Mouse (Mus musculus): ENCODE results near the gene Plvap. TPM values are rescaled to one million over a fixed set of nuclear protein-coding genes. Genes with fewer than 3 reads are reported as not detected.

The Plvap gene
- total and polyA plus RNA-seq, 3 experiments: 22.1 to 42.9 (median 28.3) TPM

GRCm38 (mm10) chr8:71497881-71498501 is 13.6 kb downstream of the Plvap start:
- no peaks in the 10 kb centered on the region for H3K27me3 ChIP-seq (ENCODE audit: control insufficient read depth, insufficient read depth, low read length)
- no peaks in the 10 kb centered on the region for H3K79me2 ChIP-seq (replicated peaks; ENCODE audit: control insufficient read depth, insufficient read depth, low read length)
- H3K27ac ChIP-seq: peak overlapping the region; percentile 85
- no peak overlapping the region for H3K9ac ChIP-seq (ENCODE audit: low read depth, low read length)
- 0 out of 2 replicates have a peak, but pooled peaks have one; percentile 46 for TF ChIP-seq EP300 (IDR thresholded peaks at IDR 0.05; ENCODE audit: insufficient read depth, low read depth, low read length)
- no peak for TF ChIP-seq POLR2A (IDR thresholded peaks at IDR 0.05; ENCODE audit: insufficient read depth, low read depth, low read length)
- 0 out of 2 replicates have a peak, but pooled peaks have one; percentile 13 for TF ChIP-seq CTCF (IDR thresholded peaks at IDR 0.05)
- peak; percentile 66 to 72 for DNase-seq
- peaks cover 29% of the 10 kb centered on the region for H3K4me1 ChIP-seq (ENCODE audit: control insufficient read depth, insufficient read depth, low read length)
- H3K36me3 ChIP-seq (ENCODE audit: control insufficient read depth, insufficient read depth, low read length): peaks cover 2% of the 10 kb centered on the region; the same call in 1 of the 2 replicates
- intact Hi-C loops (cut with DNase I): loop anchor here (1.0 to 5.0 kb wide), 2 partner anchors 9 to 94 kb away; partner anchors contain the start of gene Pgls
- WGBS: 33% methylated on average over 15 of the region's 15 CpGs
- H3K4me3 ChIP-seq: no peak overlapping the region

GRCm38 (mm10) chr8:71497077-71497645 is 14.4 kb downstream of the Plvap start:
- intact Hi-C loops (cut with DNase I): loop anchor here (1.0 to 5.0 kb wide), 2 partner anchors 10 to 95 kb away; partner anchors contain the start of gene Pgls
- no peaks in the 10 kb centered on the region for H3K27me3 ChIP-seq (ENCODE audit: control insufficient read depth, insufficient read depth, low read length)
- WGBS: 89% methylated on average over 1 of the region's 1 CpGs
- TF ChIP-seq EP300 (IDR thresholded peaks at IDR 0.05; ENCODE audit: insufficient read depth, low read depth, low read length) (no peak), CTCF (IDR thresholded peaks at IDR 0.05) (no peak), POLR2A (IDR thresholded peaks at IDR 0.05; ENCODE audit: insufficient read depth, low read depth, low read length) (no peak)
- H3K79me2 ChIP-seq (replicated peaks; ENCODE audit: control insufficient read depth, insufficient read depth, low read length): no peaks in the 10 kb centered on the region
- peaks cover 2% of the 10 kb centered on the region; the same call in 1 of the 2 replicates for H3K36me3 ChIP-seq (ENCODE audit: control insufficient read depth, insufficient read depth, low read length)
- H3K4me1 ChIP-seq (ENCODE audit: control insufficient read depth, insufficient read depth, low read length): peaks cover 29% of the 10 kb centered on the region
- no peak overlapping the region for H3K4me3 ChIP-seq
- no peak for DNase-seq
- H3K9ac ChIP-seq (ENCODE audit: low read depth, low read length): no peak overlapping the region
- H3K27ac ChIP-seq: peak overlapping the region; percentile 85

- TF ChIP-seq POLR2A (IDR thresholded peaks at IDR 0.05; ENCODE audit: insufficient read depth, low read depth, low read length): no peak
- peak; percentile 70; the same call in 1 of the 2 replicates for TF ChIP-seq EP300 (IDR thresholded peaks at IDR 0.05; ENCODE audit: insufficient read depth, low read depth, low read length)
- TF ChIP-seq CTCF (IDR thresholded peaks at IDR 0.05): peak; percentile 69
- Histone ChIP-seq H3K9ac (ENCODE audit: low read depth, low read length) (no peak overlapping the region), H3K79me2 (replicated peaks; ENCODE audit: control insufficient read depth, insufficient read depth, low read length) (no peaks in the 10 kb centered on the region), H3K4me1 (ENCODE audit: control insufficient read depth, insufficient read depth, low read length) (peaks cover 29% of the 10 kb centered on the region), H3K27ac (peak overlapping the region; percentile 85), H3K4me3 (no peak overlapping the region; the same call in 1 of the 2 replicates), H3K27me3 (ENCODE audit: control insufficient read depth, insufficient read depth, low read length) (no peaks in the 10 kb centered on the region), H3K36me3 (ENCODE audit: control insufficient read depth, insufficient read depth, low read length) (peaks cover 2% of the 10 kb centered on the region; the same call in 1 of the 2 replicates)
- WGBS: 3% methylated on average over 11 of the region's 11 CpGs
- DNase-seq: peak; percentile 94
- intact Hi-C loops (cut with DNase I): loop anchor here (5.0 kb wide), 1 partner anchor 96 kb away; the partner anchor contains the start of gene Pgls
These were observed 15.1 kb downstream of the Plvap start for GRCm38 (mm10) chr8:71496481-71496880.

GRCm38 (mm10) chr8:71495811-71496210 is 15.7 kb downstream of the Plvap start:
- 57% methylated on average over 5 of the region's 5 CpGs for WGBS
- Histone ChIP-seq H3K9ac (ENCODE audit: low read depth, low read length) (no peak overlapping the region), H3K4me1 (ENCODE audit: control insufficient read depth, insufficient read depth, low read length) (peaks cover 29% of the 10 kb centered on the region), H3K4me3 (no peak overlapping the region), H3K79me2 (replicated peaks; ENCODE audit: control insufficient read depth, insufficient read depth, low read length) (no peaks in the 10 kb centered on the region), H3K27me3 (ENCODE audit: control insufficient read depth, insufficient read depth, low read length) (no peaks in the 10 kb centered on the region), H3K27ac (peak overlapping the region; percentile 85), H3K36me3 (ENCODE audit: control insufficient read depth, insufficient read depth, low read length) (peaks cover 2% of the 10 kb centered on the region; the same call in 1 of the 2 replicates)
- no peak for DNase-seq
- TF ChIP-seq POLR2A (IDR thresholded peaks at IDR 0.05; ENCODE audit: insufficient read depth, low read depth, low read length): no peak
- TF ChIP-seq CTCF (IDR thresholded peaks at IDR 0.05): no peak
- no peak for TF ChIP-seq EP300 (IDR thresholded peaks at IDR 0.05; ENCODE audit: insufficient read depth, low read depth, low read length)
- intact Hi-C loops (cut with DNase I): loop anchor here (1.0 to 5.0 kb wide), 2 partner anchors 25 to 96 kb away; partner anchors contain the start of gene Pgls

- Histone ChIP-seq H3K4me3 (0 out of 2 replicates have a peak overlapping the region, but pooled peaks have one; percentile 34), H3K27me3 (ENCODE audit: control insufficient read depth, insufficient read depth, low read length) (no peaks in the 10 kb centered on the region), H3K9ac (ENCODE audit: low read depth, low read length) (no peak overlapping the region), H3K79me2 (replicated peaks; ENCODE audit: control insufficient read depth, insufficient read depth, low read length) (no peaks in the 10 kb centered on the region), H3K27ac (peak overlapping the region; percentile 85), H3K36me3 (ENCODE audit: control insufficient read depth, insufficient read depth, low read length) (peaks cover 2% of the 10 kb centered on the region; the same call in 1 of the 2 replicates), H3K4me1 (ENCODE audit: control insufficient read depth, insufficient read depth, low read length) (peaks cover 29% of the 10 kb centered on the region)
- peak; percentile 88 to 91 for DNase-seq
- TF ChIP-seq EP300 (IDR thresholded peaks at IDR 0.05; ENCODE audit: insufficient read depth, low read depth, low read length) (peak; percentile 57; the same call in 1 of the 2 replicates), POLR2A (IDR thresholded peaks at IDR 0.05; ENCODE audit: insufficient read depth, low read depth, low read length) (no peak), CTCF (IDR thresholded peaks at IDR 0.05) (peak; percentile 81)
- WGBS: 5% methylated on average over 16 of the region's 16 CpGs
- intact Hi-C loops (cut with DNase I): loop anchor here (1.0 to 5.0 kb wide), 2 partner anchors 26 to 97 kb away; partner anchors contain the start of gene Pgls
These were observed 16.5 kb downstream of the Plvap start for GRCm38 (mm10) chr8:71495039-71495438.
